Mouse (Mus musculus): ENCODE data around the gene Fam133b. TPM values are rescaled to one million over a fixed set of nuclear protein-coding genes. Genes with fewer than 3 reads are reported as not detected.
A peak's percentile ranks its signal among the peaks of the same experiment; 100 is the strongest.

Fam133b gene
- 25.7 and 31.6 TPM in 2 replicates for polyA plus RNA-seq (2015; fragmentation: Nextera tagmentation; extraction: Ambion mirVana)

GRCm38 (mm10) chr5:3543629-3544479, at the start of gene Fam133b:
Gene Fam133b (plus strand): TSS chr5:3543833.
- WGBS = under 1% methylated on average over 62 of the region's 80 CpGs
- Histone ChIP-seq H3K27me3 (ENCODE audit: control insufficient read depth, insufficient read depth, low read depth, low read length) (no peaks in the 10 kb centered on the region), H3K9ac (ENCODE audit: low read length) (peak within 1 kb of the TSS; percentile 97), H3K4me1 (replicated peaks; ENCODE audit: control insufficient read depth, insufficient read depth, low read length) (peaks cover 9% of the 10 kb centered on the region), H3K4me2 (ENCODE audit: low read depth, low read length) (peak within 1 kb of the TSS; percentile 83), H3K4me3 (ENCODE audit: low read length) (peak within 1 kb of the TSS; percentile 68), H3K27ac (ENCODE audit: low read length) (peak within 1 kb of the TSS; percentile 88), H3K9me3 (ENCODE audit: control insufficient read depth, low read length) (no peaks in the 10 kb centered on the region), H3K36me3 (ENCODE audit: control insufficient read depth, insufficient read depth, low read length) (no peaks in the 10 kb centered on the region)
- peak; percentile 96 for ATAC-seq (ENCODE audit: low read depth)

- Histone ChIP-seq H3K9me3 (ENCODE audit: control insufficient read depth, low read length) (no peaks in the 10 kb centered on the region), H3K27me3 (ENCODE audit: control insufficient read depth, insufficient read depth, low read depth, low read length) (no peaks in the 10 kb centered on the region), H3K4me2 (ENCODE audit: low read depth, low read length) (no peak overlapping the region), H3K4me1 (replicated peaks; ENCODE audit: control insufficient read depth, insufficient read depth, low read length) (peaks cover 10% of the 10 kb centered on the region; the same call in 1 of the 2 replicates), H3K4me3 (ENCODE audit: low read length) (no peak overlapping the region), H3K9ac (ENCODE audit: low read length) (no peak overlapping the region), H3K36me3 (ENCODE audit: control insufficient read depth, insufficient read depth, low read length) (no peaks in the 10 kb centered on the region), H3K27ac (ENCODE audit: low read length) (no peak overlapping the region)
- WGBS = 90% methylated on average over 9 of the region's 9 CpGs
- no peak for ATAC-seq (ENCODE audit: low read depth)
These were observed 49.7 kb upstream of the Fam133b start for GRCm38 (mm10) chr5:3493968-3494367.

GRCm38 (mm10) chr5:3494452-3495187, 49.0 kb upstream of the Fam133b start:
- 74% methylated on average over 8 of the region's 8 CpGs for WGBS
- no peaks in the 10 kb centered on the region for H3K9me3 ChIP-seq (ENCODE audit: control insufficient read depth, low read length)
- peaks cover 10% of the 10 kb centered on the region; the same call in 1 of the 2 replicates for H3K4me1 ChIP-seq (replicated peaks; ENCODE audit: control insufficient read depth, insufficient read depth, low read length)
- ATAC-seq (ENCODE audit: low read depth) = no peak; the same call in 1 of the 2 replicates
- no peak overlapping the region for H3K4me3 ChIP-seq (ENCODE audit: low read length)
- no peak overlapping the region for H3K9ac ChIP-seq (ENCODE audit: low read length)
- H3K27ac ChIP-seq (ENCODE audit: low read length) = no peak overlapping the region
- H3K36me3 ChIP-seq (ENCODE audit: control insufficient read depth, insufficient read depth, low read length) = no peaks in the 10 kb centered on the region
- no peak overlapping the region for H3K4me2 ChIP-seq (ENCODE audit: low read depth, low read length)
- no peaks in the 10 kb centered on the region for H3K27me3 ChIP-seq (ENCODE audit: control insufficient read depth, insufficient read depth, low read depth, low read length)

DNA sequence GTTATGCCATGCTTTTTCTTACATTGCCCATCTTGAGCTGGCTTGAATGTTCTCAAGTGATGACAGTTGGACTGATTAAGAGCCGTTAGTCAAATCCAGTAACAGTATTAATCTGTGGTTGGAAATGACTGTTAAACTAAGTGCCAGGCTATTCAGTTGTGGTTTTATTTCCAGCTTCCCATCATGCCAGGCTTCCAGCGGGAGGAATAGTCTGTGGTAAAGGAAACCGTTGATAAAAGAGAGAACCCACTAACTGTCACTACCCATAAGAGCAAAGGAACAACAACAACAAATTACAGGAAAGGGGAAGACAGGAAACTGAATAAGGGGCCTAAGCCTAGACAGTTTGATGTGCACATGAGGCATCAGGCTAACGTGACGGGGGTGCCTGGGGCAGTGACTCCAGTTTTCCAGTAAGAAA, 46.1 kb upstream of the Fam133b start:
- no peak overlapping the region for H3K27ac ChIP-seq (ENCODE audit: low read length)
- H3K9me3 ChIP-seq (ENCODE audit: control insufficient read depth, low read length) = no peaks in the 10 kb centered on the region
- H3K4me1 ChIP-seq (replicated peaks; ENCODE audit: control insufficient read depth, insufficient read depth, low read length) = peaks cover 15% of the 10 kb centered on the region
- no peak overlapping the region for H3K4me3 ChIP-seq (ENCODE audit: low read length)
- no peaks in the 10 kb centered on the region for H3K27me3 ChIP-seq (ENCODE audit: control insufficient read depth, insufficient read depth, low read depth, low read length)
- 76% methylated on average over 5 of the region's 5 CpGs for WGBS
- no peak for ATAC-seq (ENCODE audit: low read depth)
- H3K4me2 ChIP-seq (ENCODE audit: low read depth, low read length) = no peak overlapping the region
- H3K9ac ChIP-seq (ENCODE audit: low read length) = no peak overlapping the region
- H3K36me3 ChIP-seq (ENCODE audit: control insufficient read depth, insufficient read depth, low read length) = no peaks in the 10 kb centered on the region

DNA sequence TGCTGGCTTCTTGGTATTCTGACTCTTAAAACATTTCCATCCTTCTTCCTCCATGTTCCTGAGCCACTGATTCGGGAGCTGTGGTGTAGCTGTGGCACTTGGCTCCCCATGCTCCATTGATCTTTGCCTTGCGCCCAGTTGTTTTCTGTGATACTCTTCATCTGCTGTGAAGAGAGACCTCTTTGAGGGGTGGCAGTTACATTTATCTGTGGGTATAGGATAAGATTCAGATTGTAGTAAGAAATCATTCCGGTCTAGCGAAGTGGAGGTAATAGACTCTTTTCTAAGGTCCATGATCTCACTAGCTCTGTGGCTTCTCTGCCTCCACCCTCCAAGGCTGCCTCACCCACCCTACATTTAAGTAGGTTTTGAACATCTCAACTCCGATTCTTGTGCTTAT, 43.3 kb upstream of the Fam133b start:
- peaks cover 24% of the 10 kb centered on the region for H3K4me1 ChIP-seq (replicated peaks; ENCODE audit: control insufficient read depth, insufficient read depth, low read length)
- 86% methylated on average over 5 of the region's 5 CpGs for whole genome bisulfite sequencing
- no peaks in the 10 kb centered on the region for H3K36me3 ChIP-seq (ENCODE audit: control insufficient read depth, insufficient read depth, low read length)

GRCm38 (mm10) chr5:3500957-3501563, 42.6 kb upstream of the Fam133b start:
- ATAC-seq (ENCODE audit: low read depth) = no peak
- WGBS = 53% methylated on average over 8 of the region's 8 CpGs
- H3K4me1 ChIP-seq (replicated peaks; ENCODE audit: control insufficient read depth, insufficient read depth, low read length) = peaks cover 24% of the 10 kb centered on the region

More for the DNA sequence above, 43.3 kb upstream of the Fam133b start:
- Histone ChIP-seq H3K27ac (ENCODE audit: low read length) (no peak overlapping the region), H3K9me3 (ENCODE audit: control insufficient read depth, low read length) (no peaks in the 10 kb centered on the region), H3K4me3 (ENCODE audit: low read length) (no peak overlapping the region), H3K9ac (ENCODE audit: low read length) (no peak overlapping the region), H3K4me2 (ENCODE audit: low read depth, low read length) (no peak overlapping the region), H3K27me3 (ENCODE audit: control insufficient read depth, insufficient read depth, low read depth, low read length) (no peaks in the 10 kb centered on the region)
- ATAC-seq (ENCODE audit: low read depth) = no peak

GRCm38 (mm10) chr5:3501564-3502001, 42.0 kb upstream of the Fam133b start:
- Histone ChIP-seq H3K36me3 (ENCODE audit: control insufficient read depth, insufficient read depth, low read length) (no peaks in the 10 kb centered on the region), H3K4me2 (ENCODE audit: low read depth, low read length) (no peak overlapping the region), H3K27me3 (ENCODE audit: control insufficient read depth, insufficient read depth, low read depth, low read length) (no peaks in the 10 kb centered on the region), H3K27ac (ENCODE audit: low read length) (no peak overlapping the region), H3K9ac (ENCODE audit: low read length) (no peak overlapping the region), H3K9me3 (ENCODE audit: control insufficient read depth, low read length) (no peaks in the 10 kb centered on the region), H3K4me3 (ENCODE audit: low read length) (no peak overlapping the region), H3K4me1 (replicated peaks; ENCODE audit: control insufficient read depth, insufficient read depth, low read length) (peaks cover 24% of the 10 kb centered on the region)
- no peak for ATAC-seq (ENCODE audit: low read depth)
- 36% methylated on average over 8 of the region's 8 CpGs for WGBS

More at GRCm38 (mm10) chr5:3500957-3501563, 42.6 kb upstream of the Fam133b start:
- H3K27ac ChIP-seq (ENCODE audit: low read length) = no peak overlapping the region
- no peaks in the 10 kb centered on the region for H3K9me3 ChIP-seq (ENCODE audit: control insufficient read depth, low read length)
- no peak overlapping the region for H3K9ac ChIP-seq (ENCODE audit: low read length)
- H3K4me2 ChIP-seq (ENCODE audit: low read depth, low read length) = no peak overlapping the region
- H3K36me3 ChIP-seq (ENCODE audit: control insufficient read depth, insufficient read depth, low read length) = no peaks in the 10 kb centered on the region
- no peak overlapping the region for H3K4me3 ChIP-seq (ENCODE audit: low read length)
- no peaks in the 10 kb centered on the region for H3K27me3 ChIP-seq (ENCODE audit: control insufficient read depth, insufficient read depth, low read depth, low read length)

GRCm38 (mm10) chr5:3502610-3503350, 40.9 kb upstream of the Fam133b start:
- ATAC-seq (ENCODE audit: low read depth) = peak; percentile 71
- WGBS = 17% methylated on average over 11 of the region's 11 CpGs
- H3K27ac ChIP-seq (ENCODE audit: low read length) = peak overlapping the region; percentile 48
- no peak overlapping the region for H3K4me2 ChIP-seq (ENCODE audit: low read depth, low read length)
- H3K9ac ChIP-seq (ENCODE audit: low read length) = no peak overlapping the region
- H3K27me3 ChIP-seq (ENCODE audit: control insufficient read depth, insufficient read depth, low read depth, low read length) = no peaks in the 10 kb centered on the region
- peaks cover 24% of the 10 kb centered on the region for H3K4me1 ChIP-seq (replicated peaks; ENCODE audit: control insufficient read depth, insufficient read depth, low read length)
- H3K9me3 ChIP-seq (ENCODE audit: control insufficient read depth, low read length) = no peaks in the 10 kb centered on the region
- no peaks in the 10 kb centered on the region for H3K36me3 ChIP-seq (ENCODE audit: control insufficient read depth, insufficient read depth, low read length)
- H3K4me3 ChIP-seq (ENCODE audit: low read length) = no peak overlapping the region

Measured in lung, embryonic 16.5 days (tissue).